Mouse (Mus musculus): ENCODE data around the gene Rbm47. TPM values are rescaled to one million over a fixed set of nuclear protein-coding genes. Genes with fewer than 3 reads are reported as not detected.

Rbm47 gene
- polyA plus RNA-seq (2014; fragmentation: Illumina TruSeq; extraction: RNeasy Lipid Tissue Mini Kit (QIAGEN cat#74804); ENCODE audit: low read depth, low replicate concordance) = 79.8 TPM

DNA sequence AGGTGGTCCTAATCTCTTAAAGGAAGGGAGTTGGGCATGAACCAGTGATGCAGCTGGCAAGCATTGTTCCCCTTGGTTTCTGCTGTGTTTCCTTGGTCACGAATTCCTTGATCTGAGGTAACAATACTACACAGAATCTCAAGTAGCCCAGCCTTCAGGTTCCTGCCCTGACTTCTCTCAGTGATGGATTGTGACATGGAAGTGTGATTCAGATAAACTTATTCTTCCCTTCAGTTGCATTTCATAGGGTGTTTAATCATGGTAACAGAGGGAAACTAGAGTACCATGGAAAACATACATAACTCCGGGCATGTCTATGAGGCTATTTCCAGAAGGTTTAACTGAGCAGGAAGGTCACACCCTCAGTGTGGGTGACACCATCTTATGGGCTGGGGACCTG is at the start of gene Rbm47:
Rbm47 (minus strand) TSS at position 101 of the 400 bp plus-strand sequence.

DNA sequence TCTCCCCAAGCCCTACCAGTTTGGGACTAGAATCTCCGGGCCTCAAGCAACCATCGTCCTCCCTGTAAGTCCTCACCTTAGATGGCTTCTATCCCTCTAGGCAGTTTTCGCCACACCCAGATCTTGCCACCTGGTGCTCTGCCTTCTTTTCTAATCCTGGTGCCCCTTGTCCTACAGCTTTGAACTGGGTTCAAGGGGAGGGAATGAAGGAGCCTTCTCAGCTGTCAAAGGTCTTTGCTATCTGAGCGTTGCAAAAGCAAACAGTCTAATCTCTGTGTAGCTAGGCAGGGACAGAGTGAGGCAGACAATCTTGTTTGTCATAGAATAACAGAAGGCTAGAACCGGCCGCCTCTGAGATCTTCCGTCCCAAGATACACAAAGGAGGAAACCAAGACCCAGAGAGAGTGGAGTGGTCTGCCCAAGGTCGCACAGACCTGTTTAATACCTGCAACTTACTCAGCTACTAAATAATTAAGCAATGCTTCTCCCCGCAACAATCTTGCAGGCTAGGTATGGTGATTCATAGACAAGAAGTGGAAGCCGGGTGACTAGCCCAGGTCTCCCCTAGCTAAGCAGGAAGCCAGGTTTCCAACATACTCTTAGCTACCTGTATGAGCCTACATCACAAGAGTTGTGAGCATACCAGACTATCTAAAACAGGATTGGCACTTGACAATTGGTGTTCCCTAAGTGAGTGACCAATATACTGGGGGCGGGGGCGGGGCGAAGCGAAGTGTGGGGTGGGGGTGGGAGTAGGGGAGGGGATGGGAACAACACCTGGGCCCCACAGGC is 168.6 kb downstream of the Rbm47 start, which contains the start of gene 9130230L23Rik:
9130230L23Rik (minus strand) TSS at position 152 of the 792 bp plus-strand sequence.

Other genes starting within 250 kb of the Rbm47 start
- not detected for gene Chrna9, start 238.2 kb downstream of the Rbm47 start, polyA plus RNA-seq (2014; fragmentation: Illumina TruSeq; extraction: RNeasy Lipid Tissue Mini Kit (QIAGEN cat#74804); ENCODE audit: low read depth, low replicate concordance)
- 0.36 TPM for gene 9130230L23Rik, start 168.8 kb downstream of the Rbm47 start, polyA plus RNA-seq (2014; fragmentation: Illumina TruSeq; extraction: RNeasy Lipid Tissue Mini Kit (QIAGEN cat#74804); ENCODE audit: low read depth, low replicate concordance)
- gene Nsun7, start 86.8 kb upstream of the Rbm47 start, polyA plus RNA-seq (2014; fragmentation: Illumina TruSeq; extraction: RNeasy Lipid Tissue Mini Kit (QIAGEN cat#74804); ENCODE audit: low read depth, low replicate concordance) = 1.7 TPM